ENCODE assay signal across 19 mouse cellular contexts in genomic region chr8:114855833-114856232, GRCm38 (mm10).
A peak's percentile ranks its signal among the peaks of the same experiment; 100 is the strongest.
DNase-seq lines count a peak whose midpoint lies in the region; ATAC-seq lines count a peak whose summit lies in the region.
"Had no signal": no experiment of that assay in that cellular context is flagged by ENCODE, and none has a peak within 500 bp of the region (broad histone marks: within the 10 kb centered on the region; RNA-seq: fewer than 3 reads in every experiment).

No protein-coding gene starts in this region.

- ATAC-seq in hindbrain, embryonic 12.5 days (ENCODE audit: low FRiP score): no peak
- ATAC-seq in frontal cortex, adult (ENCODE audit: low TSS enrichment): no peak

- H3K4me3 ChIP-seq in hindbrain, embryonic 10.5 days: no peak overlapping the region
- no peak overlapping the region for H3K4me3 ChIP-seq in hindbrain, embryonic 12.5 days
- H3K4me3 ChIP-seq: limb, embryonic 12.5 days; liver, embryonic 13.5 days; lung, embryonic 15.5 days had no signal

- WGBS in hindbrain, embryonic 10.5 days: 23% methylated on average over 7 of the region's 7 CpGs
- 13% methylated on average over 7 of the region's 7 CpGs for WGBS in hindbrain, embryonic 12.5 days

- H3K9ac ChIP-seq in hindbrain, embryonic 12.5 days: no peak overlapping the region
- H3K9ac ChIP-seq: limb, embryonic 12.5 days; liver, embryonic 13.5 days; lung, embryonic 15.5 days had no signal

- H3K36me3 ChIP-seq in hindbrain, embryonic 10.5 days: no peaks in the 10 kb centered on the region
- no peaks in the 10 kb centered on the region for H3K36me3 ChIP-seq in hindbrain, embryonic 12.5 days
- H3K36me3 ChIP-seq: limb, embryonic 12.5 days; liver, embryonic 13.5 days; lung, embryonic 15.5 days had no signal

- peaks cover 28% of the 10 kb centered on the region for H3K4me1 ChIP-seq in hindbrain, embryonic 10.5 days (replicated peaks)
- 0 out of 2 replicates have a peak, but pooled peaks cover 8% of the 10 kb centered on the region for H3K4me1 ChIP-seq in hindbrain, embryonic 12.5 days
- H3K4me1 ChIP-seq: limb, embryonic 12.5 days; liver, embryonic 13.5 days; lung, embryonic 15.5 days had no signal

- peak; percentile 29 for DNase-seq in hindbrain, embryonic 10.5 days (ENCODE audit: low spot score)
- peak; percentile 28 for DNase-seq in testis, postnatal 10 days (ENCODE audit: low spot score)
- DNase-seq in testis, postnatal 14 days (ENCODE audit: low spot score): no peak
- peak; percentile 54 for DNase-seq in mesoderm, embryonic 11.5 days (ENCODE audit: low read depth, low spot score)
- no peak for DNase-seq in frontal cortex, postnatal 14 days (ENCODE audit: low spot score in 2 of 2)
- DNase-seq: adrenal gland, postnatal 10 days; B cell, adult 2 months; cerebellum, adult 11-12 months; cerebellum, postnatal 25 days; gastrocnemius, postnatal 14 days; kidney, adult 2 months; kidney, postnatal 25 days; liver, embryonic 13.5 days; right cerebral cortex, postnatal 25 days had no signal

- H3K9me3 ChIP-seq in hindbrain, embryonic 10.5 days: no peaks in the 10 kb centered on the region; the same call in 1 of the 2 replicates
- H3K9me3 ChIP-seq in hindbrain, embryonic 12.5 days (replicated peaks): no peaks in the 10 kb centered on the region
- H3K9me3 ChIP-seq: limb, embryonic 12.5 days; liver, embryonic 13.5 days; lung, embryonic 15.5 days had no signal

- no peak overlapping the region for H3K4me2 ChIP-seq in hindbrain, embryonic 12.5 days (replicated peaks)
- H3K4me2 ChIP-seq: limb, embryonic 12.5 days; liver, embryonic 13.5 days; lung, embryonic 15.5 days had no signal

- peak overlapping the region; percentile 62; the same call in 1 of the 2 replicates for H3K27ac ChIP-seq in hindbrain, embryonic 10.5 days
- H3K27ac ChIP-seq in hindbrain, embryonic 12.5 days: no peak overlapping the region
- H3K27ac ChIP-seq: limb, embryonic 12.5 days; liver, embryonic 13.5 days; lung, embryonic 15.5 days; macrophage had no signal

- H3K27me3 ChIP-seq in hindbrain, embryonic 10.5 days (ENCODE audit: insufficient read depth, poor library complexity, severe bottlenecking): peaks cover 5% of the 10 kb centered on the region; the same call in 1 of the 2 replicates
- no peaks in the 10 kb centered on the region for H3K27me3 ChIP-seq in hindbrain, embryonic 12.5 days
- H3K27me3 ChIP-seq: liver, embryonic 13.5 days; lung, embryonic 15.5 days had no signal

Comparison
In these comparisons a context has a peak if more than half of its experiments do, and no peak if none do; other contexts are left out.
1. DNase-seq: peak in hindbrain, embryonic 10.5 days (single experiment), testis, postnatal 10 days (single experiment) and mesoderm, embryonic 11.5 days (single experiment); none in testis, postnatal 14 days (single experiment) and frontal cortex, postnatal 14 days (0 of 2).